Mouse (Mus musculus) lung, postnatal 0 days (tissue): ENCODE data around the gene Mnat1. TPM values are rescaled to one million over a fixed set of nuclear protein-coding genes. Genes with fewer than 3 reads are reported as not detected.

ENCODE experiments used
- ATAC-seq: fragments of 200-750 bp; cut with Nextera tagmentation; 2 replicates; pipeline ENCODE4 v1.8.0; 2017; ENCODE audit warnings: moderate library complexity
- DNase-seq: peaks from one replicate; pipeline ENCODE4 v3.0.0-alpha.2; 2016; ENCODE audit warnings: low spot score
- H3K27ac ChIP-seq: fragments of 300-500 bp; sonication (generic); 2 replicates; pipeline ENCODE4 v1.5.1; 2014; ENCODE audit warnings: antibody characterized with exemption, mild to moderate bottlenecking, low read length, mixed read lengths
- H3K27me3 ChIP-seq: fragments of 300-500 bp; sonication (generic); replicated peaks from 2 replicates; pipeline ENCODE4 v1.6.1; 2014; ENCODE audit warnings: low read length, mixed read lengths; ENCODE audit not compliant: insufficient read depth
- H3K36me3 ChIP-seq: fragments of 300-500 bp; sonication (generic); 2 replicates; pipeline ENCODE4 v1.6.1; 2014; ENCODE audit warnings: low read length, mixed read lengths; ENCODE audit not compliant: insufficient read depth
- H3K4me1 ChIP-seq: fragments of 300-500 bp; sonication (generic); 2 replicates; pipeline ENCODE4 v1.6.1; 2014; ENCODE audit warnings: antibody characterized with exemption, low read depth, low read length, mixed read lengths; ENCODE audit not compliant: insufficient read depth
- H3K4me2 ChIP-seq: fragments of 300-500 bp; sonication (generic); replicated peaks from 2 replicates; pipeline ENCODE4 v1.6.1; 2014; ENCODE audit warnings: low read depth, mild to moderate bottlenecking, low read length, moderate library complexity, mixed read lengths
- H3K4me3 ChIP-seq: fragments of 300-500 bp; sonication (generic); 2 replicates; pipeline ENCODE4 v1.5.1; 2014; ENCODE audit warnings: low read depth, low read length
- H3K9ac ChIP-seq: fragments of 300-500 bp; sonication (generic); replicated peaks from 2 replicates; pipeline ENCODE4 v1.6.1; 2014; ENCODE audit warnings: low read depth, mild to moderate bottlenecking
- H3K9me3 ChIP-seq: fragments of 300-500 bp; sonication (generic); 2 replicates; pipeline ENCODE4 v1.6.1; 2016; ENCODE audit warnings: low read length, mixed read lengths
- CTCF ChIP-seq: IDR thresholded peaks from 2 replicates; pipeline ENCODE4 v1.5.1; 2016; ENCODE audit warnings: antibody characterized with exemption, mild to moderate bottlenecking
- EP300 ChIP-seq: IDR thresholded peaks from 2 replicates; pipeline ENCODE4 v1.6.1; 2016; ENCODE audit warnings: antibody characterized with exemption, mild to moderate bottlenecking, control low read depth
- WGBS: fragments of 180-500 bp; shearing (Covaris S2); extraction: QIAGEN DNeasy Blood & Tissue Kit; methylation state at CpG from one replicate; pipeline ENCODE4 v1.1.7; 2014; 5-methylcytosine and 5-hydroxymethylcytosine counted together
- polyA plus RNA-seq: library from polyadenylated mRNA; unstranded; fragments of >200 nt; fragmentation: Nextera tagmentation; extraction: Ambion mirVana; gene quantifications from 2 replicates; pipeline ENCODE4 v1.2.1, GENCODE M21; 2015

Mnat1 gene
- polyA plus RNA-seq, 1 experiment from 2014 or later: 25.8 TPM

DNA sequence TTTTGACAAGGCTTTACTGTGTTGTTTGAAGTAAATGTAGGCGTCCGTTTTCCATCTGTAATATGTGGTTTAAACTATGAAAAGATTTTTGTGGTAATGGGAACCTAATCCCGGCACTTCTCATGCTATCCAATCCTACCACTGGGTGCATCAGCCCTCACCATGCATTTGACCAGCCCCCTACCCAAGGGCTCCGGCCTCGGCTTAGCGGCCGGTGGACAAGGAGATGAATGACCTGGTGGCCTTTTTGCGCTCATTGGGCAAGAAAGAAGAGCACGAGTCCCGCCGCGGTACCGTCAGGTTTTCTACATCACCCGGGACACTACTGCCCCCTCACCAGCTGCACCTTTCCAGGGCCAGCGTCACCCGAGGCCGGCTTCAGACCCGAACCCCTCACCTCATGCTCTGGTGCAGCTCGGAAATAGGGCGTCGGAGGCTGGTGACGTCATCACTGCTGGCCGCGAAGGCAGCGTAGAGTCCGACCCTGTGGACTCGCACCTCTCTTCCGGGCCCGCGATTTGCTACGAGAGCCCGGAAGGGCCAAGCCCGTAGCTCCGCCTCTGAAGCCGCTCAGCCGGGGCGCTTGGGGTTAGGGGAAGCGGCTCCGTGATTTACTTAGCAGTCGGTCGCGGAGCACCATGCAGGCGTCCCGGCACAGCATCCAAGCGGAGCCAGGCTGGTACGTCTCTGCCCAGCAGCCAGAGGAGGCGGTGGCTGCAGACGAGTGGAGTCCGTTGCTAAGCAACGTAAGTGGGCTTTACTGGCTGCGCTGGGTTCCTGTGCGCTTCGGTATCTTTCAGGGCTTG lies 163.0 kb downstream of the Mnat1 start, which contains the start of the genes Trmt5 and Slc38a6:
TSS of gene Trmt5 (minus strand) at position 424 of the 806 bp plus-strand sequence.
TSS of gene Slc38a6 (plus strand) at position 493 of the 806 bp plus-strand sequence.
- Histone ChIP-seq H3K4me3 (peak within 1 kb of the TSS; percentile 59), H3K9me3 (no peaks in the 10 kb centered on the region), H3K9ac (peak within 1 kb of the TSS; percentile 64), H3K27ac (peak within 1 kb of the TSS; percentile 83), H3K36me3 (0 out of 2 replicates have a peak, but pooled peaks cover under 1% of the 10 kb centered on the region), H3K4me2 (peak within 1 kb of the TSS; percentile 90), H3K4me1 (peaks cover 6% of the 10 kb centered on the region; the same call in 1 of the 2 replicates), H3K27me3 (no peaks in the 10 kb centered on the region)
- peak; percentile 95 for ATAC-seq
- 2% methylated on average over 53 of the region's 53 CpGs for WGBS
- TF ChIP-seq CTCF: peak; percentile 20
- TF ChIP-seq EP300: peak; percentile 5; the same call in 1 of the 2 replicates
- DNase-seq: peak; percentile 97

DNA sequence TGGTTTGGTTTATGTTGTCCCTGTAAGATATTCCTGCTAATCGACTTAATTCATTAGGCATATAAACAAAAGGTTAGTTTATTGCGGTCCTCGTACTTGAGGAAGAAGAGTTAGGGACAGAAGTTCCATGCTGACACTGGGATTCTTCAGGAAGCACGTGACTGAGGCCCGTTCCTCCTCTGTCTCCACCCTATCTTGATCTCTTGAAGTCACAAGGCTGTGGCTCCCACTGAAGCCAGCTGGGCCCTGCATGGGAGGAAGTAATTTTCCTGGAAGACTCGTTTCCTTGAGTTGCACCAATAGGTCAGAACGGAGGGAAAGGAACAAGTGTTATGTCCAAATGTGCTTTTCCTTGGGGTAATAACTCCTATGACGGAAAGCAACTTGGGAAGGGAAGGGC lies 164.1 kb downstream of the Mnat1 start:
- H3K27ac ChIP-seq: 0 out of 2 replicates have a peak overlapping the region, but pooled peaks have one; percentile 83
- no peak for ATAC-seq

DNA sequence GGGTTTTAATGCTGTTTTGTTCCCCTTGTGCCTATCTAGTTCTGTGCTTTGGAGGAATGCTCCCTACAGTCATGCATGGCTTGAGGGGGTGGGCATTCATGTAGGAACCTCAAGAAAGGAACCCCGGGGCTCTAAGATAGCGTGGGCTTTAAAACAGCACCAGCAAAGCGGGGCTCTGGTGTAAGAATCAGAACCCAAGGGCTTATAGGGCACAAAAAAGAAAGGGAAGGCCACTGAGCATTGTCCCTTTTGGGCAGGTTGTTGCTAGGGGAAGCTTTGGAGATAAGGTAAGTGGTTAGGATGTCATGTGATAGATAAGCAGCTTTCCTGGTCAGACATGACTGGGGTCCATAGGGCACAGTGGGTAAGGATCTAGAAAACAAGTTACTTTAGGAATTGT lies 165.1 kb downstream of the Mnat1 start:
- 95% methylated on average over 3 of the region's 3 CpGs for WGBS
- no peak for DNase-seq

More for the DNA sequence above, 164.1 kb downstream of the Mnat1 start:
- no peaks in the 10 kb centered on the region for H3K27me3 ChIP-seq
- no peak overlapping the region for H3K9ac ChIP-seq
- 42% methylated on average over 8 of the region's 8 CpGs for WGBS
- H3K4me3 ChIP-seq: peak overlapping the region; percentile 59; the same call in 1 of the 2 replicates
- no peaks in the 10 kb centered on the region for H3K9me3 ChIP-seq
- peak overlapping the region; percentile 90; the same call in 1 of the 2 replicates for H3K4me2 ChIP-seq
- no peak for TF ChIP-seq EP300
- TF ChIP-seq CTCF: no peak
- DNase-seq: peak; percentile 52
- H3K4me1 ChIP-seq: peaks cover 6% of the 10 kb centered on the region; the same call in 1 of the 2 replicates
- H3K36me3 ChIP-seq: no peaks in the 10 kb centered on the region

DNA sequence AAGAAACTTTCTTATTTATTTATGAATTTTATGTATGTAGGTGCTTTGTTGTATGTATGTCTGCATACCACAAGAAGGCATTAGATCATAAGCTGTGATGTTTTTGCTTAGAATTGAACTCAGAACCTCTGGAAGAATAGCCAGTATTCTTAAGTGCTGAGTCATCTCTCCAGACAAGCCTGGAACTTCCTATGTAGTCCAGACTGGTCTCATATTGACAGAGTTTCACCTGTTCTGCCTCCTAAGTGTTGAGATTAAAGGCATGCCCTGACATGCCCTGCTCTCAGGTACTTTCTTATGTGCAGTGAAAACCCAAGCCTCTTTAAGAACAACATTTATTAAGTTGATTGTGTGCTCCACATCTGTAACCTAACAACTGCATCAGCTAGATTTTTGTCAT lies 171.4 kb downstream of the Mnat1 start:
- H3K4me1 ChIP-seq: no peaks in the 10 kb centered on the region
- H3K36me3 ChIP-seq: no peaks in the 10 kb centered on the region
- H3K27ac ChIP-seq: no peak overlapping the region
- ATAC-seq (no peak), DNase-seq (no peak)
- no peaks in the 10 kb centered on the region for H3K9me3 ChIP-seq
- H3K9ac ChIP-seq: no peak overlapping the region
- H3K4me2 ChIP-seq: no peak overlapping the region
- TF ChIP-seq EP300 (no peak), CTCF (no peak)
- no peaks in the 10 kb centered on the region for H3K27me3 ChIP-seq
- H3K4me3 ChIP-seq: no peak overlapping the region

More for the DNA sequence above, 165.1 kb downstream of the Mnat1 start:
- ATAC-seq: no peak
- Histone ChIP-seq H3K36me3 (no peaks in the 10 kb centered on the region), H3K4me3 (no peak overlapping the region), H3K27ac (no peak overlapping the region), H3K4me2 (no peak overlapping the region), H3K27me3 (no peaks in the 10 kb centered on the region), H3K9me3 (no peaks in the 10 kb centered on the region), H3K4me1 (peaks cover 6% of the 10 kb centered on the region; the same call in 1 of the 2 replicates), H3K9ac (no peak overlapping the region)
- TF ChIP-seq EP300: no peak
- no peak for TF ChIP-seq CTCF

DNA sequence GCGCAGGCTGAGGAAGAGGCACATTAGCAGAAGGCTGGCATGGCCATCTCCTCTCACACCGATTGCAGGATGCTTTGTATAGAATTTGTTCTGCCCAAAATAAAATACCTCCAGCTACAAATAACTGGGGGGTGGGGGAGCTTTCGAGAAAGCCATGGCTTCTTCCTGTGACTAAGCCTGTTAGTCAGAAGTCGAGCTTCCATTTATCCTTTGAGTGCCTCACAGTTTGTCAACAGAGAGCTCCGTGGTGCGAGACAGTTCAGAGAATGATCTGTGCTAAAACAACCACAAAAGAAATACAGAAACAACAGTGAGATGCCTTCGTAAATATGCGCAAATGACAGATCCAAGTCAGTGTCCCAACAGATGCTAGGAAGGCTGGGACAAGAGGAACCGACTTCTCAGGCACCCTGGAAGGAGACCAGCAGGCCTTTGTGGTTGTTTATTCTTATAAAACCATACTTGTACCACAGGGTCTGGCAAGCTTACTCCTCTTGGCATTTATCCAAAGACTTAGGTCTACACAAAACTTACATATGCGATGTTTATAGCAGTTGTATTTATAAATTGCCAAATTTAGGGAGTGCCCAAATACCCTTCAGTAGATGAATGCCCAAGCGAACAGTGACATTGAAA lies 172.1 kb downstream of the Mnat1 start:
- H3K9me3 ChIP-seq: no peaks in the 10 kb centered on the region
- WGBS: 45% methylated on average over 11 of the region's 11 CpGs
- DNase-seq: peak; percentile 42
- TF ChIP-seq CTCF (no peak), EP300 (no peak)
- no peaks in the 10 kb centered on the region for H3K27me3 ChIP-seq
- peak; percentile 43; the same call in 1 of the 2 replicates for ATAC-seq
- no peaks in the 10 kb centered on the region for H3K36me3 ChIP-seq
- H3K4me3 ChIP-seq: no peak overlapping the region
- no peak overlapping the region for H3K9ac ChIP-seq
- H3K4me2 ChIP-seq: no peak overlapping the region
- no peaks in the 10 kb centered on the region for H3K4me1 ChIP-seq
- H3K27ac ChIP-seq: no peak overlapping the region

DNA sequence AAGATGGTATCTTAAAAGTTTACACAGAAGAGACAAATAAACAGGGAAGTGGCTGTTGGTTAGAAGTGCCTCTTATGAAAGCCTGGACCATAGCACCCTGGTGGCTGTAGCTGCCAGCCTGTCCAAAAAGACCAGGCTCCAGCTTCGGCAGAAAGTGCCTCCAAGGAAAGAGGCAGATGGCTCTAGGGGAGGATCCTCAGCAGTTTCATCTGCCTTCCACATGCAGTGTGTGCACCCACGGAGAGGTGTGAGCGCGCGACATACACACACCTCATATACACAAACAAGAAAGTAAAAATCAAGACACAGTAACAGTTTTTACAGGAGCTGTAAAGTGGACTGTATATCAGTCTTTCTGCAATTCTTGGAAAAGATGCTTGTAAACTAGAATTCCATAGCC lies 175.1 kb downstream of the Mnat1 start:
- no peak for TF ChIP-seq CTCF
- no peak for TF ChIP-seq EP300
- H3K27ac ChIP-seq: no peak overlapping the region
- 91% methylated on average over 5 of the region's 5 CpGs for WGBS

More for the DNA sequence above, 175.1 kb downstream of the Mnat1 start:
- Histone ChIP-seq H3K9me3 (no peaks in the 10 kb centered on the region), H3K4me1 (no peaks in the 10 kb centered on the region), H3K36me3 (no peaks in the 10 kb centered on the region), H3K27me3 (no peaks in the 10 kb centered on the region), H3K4me2 (no peak overlapping the region), H3K4me3 (no peak overlapping the region), H3K9ac (no peak overlapping the region)
- no peak for DNase-seq
- no peak for ATAC-seq
